In genomic region chr11:78172034-78172747, GRCm38 (mm10) we compare ENCODE assay signal across 12 mouse cellular contexts. TPM values are rescaled to one million over a fixed set of nuclear protein-coding genes. Genes with fewer than 3 reads are reported as not detected.
DNase-seq lines count a peak whose midpoint lies in the region; ATAC-seq and TF ChIP-seq lines count a peak whose summit lies in the region.
"Had no signal": no experiment of that assay in that cellular context is flagged by ENCODE, and none has a peak within 500 bp of the region (broad histone marks: within the 10 kb centered on the region; RNA-seq: fewer than 3 reads in every experiment).

No protein-coding gene starts in this region.

- no peak for TF ChIP-seq EP300 in liver, postnatal 0 days (IDR thresholded peaks at IDR 0.05; ENCODE audit: low read depth)

- peak overlapping the region; percentile 10; the same call in 1 of the 2 replicates for H3K9ac ChIP-seq in hindbrain, embryonic 13.5 days
- no peak overlapping the region for H3K9ac ChIP-seq in hindbrain, embryonic 16.5 days (ENCODE audit: low read depth, low read length)
- H3K9ac ChIP-seq in liver, postnatal 0 days (replicated peaks) = no peak overlapping the region
- H3K9ac ChIP-seq: hindbrain, embryonic 14.5 days; midbrain, embryonic 13.5 days; neural tube, embryonic 13.5 days had no signal

- H3K27me3 ChIP-seq in hindbrain, embryonic 13.5 days = peaks cover 2% of the 10 kb centered on the region; the same call in 1 of the 2 replicates
- H3K27me3 ChIP-seq in hindbrain, embryonic 16.5 days (replicated peaks; ENCODE audit: control insufficient read depth, insufficient read depth, low read length) = no peaks in the 10 kb centered on the region
- H3K27me3 ChIP-seq in liver, postnatal 0 days (ENCODE audit: insufficient read depth, low read length) = no peaks in the 10 kb centered on the region
- H3K27me3 ChIP-seq: neural tube, embryonic 13.5 days had no signal

- H3K4me2 ChIP-seq in hindbrain, embryonic 13.5 days = no peak overlapping the region
- H3K4me2 ChIP-seq in hindbrain, embryonic 16.5 days (ENCODE audit: low read length) = no peak overlapping the region
- H3K4me2 ChIP-seq in liver, postnatal 0 days (ENCODE audit: low read depth, low read length) = no peak overlapping the region
- H3K4me2 ChIP-seq: hindbrain, embryonic 14.5 days; midbrain, embryonic 13.5 days; neural tube, embryonic 13.5 days had no signal

- no peaks in the 10 kb centered on the region for H3K9me3 ChIP-seq in hindbrain, embryonic 13.5 days
- no peaks in the 10 kb centered on the region for H3K9me3 ChIP-seq in hindbrain, embryonic 16.5 days (ENCODE audit: control insufficient read depth, low read length)
- no peaks in the 10 kb centered on the region for H3K9me3 ChIP-seq in liver, postnatal 0 days (ENCODE audit: low read length)
- H3K9me3 ChIP-seq: midbrain, embryonic 13.5 days; neural tube, embryonic 13.5 days had no signal

- TF ChIP-seq CTCF in liver, postnatal 0 days (IDR thresholded peaks at IDR 0.05; ENCODE audit: low read depth) = peak; percentile 61

- H3K4me3 ChIP-seq in hindbrain, embryonic 13.5 days = no peak overlapping the region
- no peak overlapping the region for H3K4me3 ChIP-seq in hindbrain, embryonic 16.5 days (ENCODE audit: low read length)
- no peak overlapping the region for H3K4me3 ChIP-seq in liver, postnatal 0 days (ENCODE audit: low read depth, low read length)
- H3K4me3 ChIP-seq: midbrain, embryonic 13.5 days; neural tube, embryonic 13.5 days had no signal

- no peak for ATAC-seq in hindbrain, embryonic 13.5 days (ENCODE audit: low FRiP score)
- ATAC-seq in hindbrain, embryonic 16.5 days = no peak
- no peak for ATAC-seq in liver, postnatal 0 days
- ATAC-seq: midbrain, embryonic 13.5 days had no signal

- DNase-seq in retina, embryonic 14.5 days (ENCODE audit: low spot score) = peak; percentile 45
- no peak for DNase-seq in retina, postnatal 1 day
- DNase-seq in MN1 (ENCODE audit: low spot score) = peak; percentile 82
- peak; percentile 33 for DNase-seq in liver, postnatal 0 days
- no peak for DNase-seq in T-cell, adult 2 months (ENCODE audit: low spot score)
- no peak for DNase-seq in frontal cortex, postnatal 36 days (ENCODE audit: low spot score in 2 of 2)
- DNase-seq: right cerebral cortex, postnatal 14 days had no signal

- no peak overlapping the region for H3K27ac ChIP-seq in hindbrain, embryonic 13.5 days
- no peak overlapping the region for H3K27ac ChIP-seq in hindbrain, embryonic 16.5 days (ENCODE audit: low read depth, low read length)
- H3K27ac ChIP-seq in liver, postnatal 0 days (ENCODE audit: low read depth) = no peak overlapping the region
- H3K27ac ChIP-seq: hindbrain, embryonic 14.5 days; midbrain, embryonic 13.5 days; neural tube, embryonic 13.5 days had no signal

- 82% methylated on average over 16 of the region's 16 CpGs for WGBS in hindbrain, embryonic 13.5 days
- WGBS in hindbrain, embryonic 16.5 days = 80% methylated on average over 16 of the region's 16 CpGs
- 88% methylated on average over 16 of the region's 16 CpGs for WGBS in liver, postnatal 0 days (ENCODE audit: insufficient replicate concordance)

- H3K4me1 ChIP-seq in hindbrain, embryonic 13.5 days (replicated peaks) = peaks cover 16% of the 10 kb centered on the region
- H3K4me1 ChIP-seq in hindbrain, embryonic 16.5 days (ENCODE audit: control insufficient read depth, insufficient read depth, low read depth, low read length) = peaks cover 6% of the 10 kb centered on the region
- peaks cover 34% of the 10 kb centered on the region for H3K4me1 ChIP-seq in liver, postnatal 0 days (ENCODE audit: insufficient read depth)

- H3K36me3 ChIP-seq in hindbrain, embryonic 13.5 days = 0 out of 2 replicates have a peak, but pooled peaks cover 3% of the 10 kb centered on the region
- H3K36me3 ChIP-seq in hindbrain, embryonic 16.5 days (ENCODE audit: control insufficient read depth, insufficient read depth, low read length) = no peaks in the 10 kb centered on the region
- peaks cover 3% of the 10 kb centered on the region; the same call in 1 of the 2 replicates for H3K36me3 ChIP-seq in liver, postnatal 0 days (replicated peaks; ENCODE audit: insufficient read depth, low read length)
- H3K36me3 ChIP-seq: midbrain, embryonic 13.5 days; neural tube, embryonic 13.5 days had no signal

RNA-seq across cellular contexts. Expression of gene Nek8, which starts 4.3 kb away (rescaled TPM):
- polyA plus RNA-seq in hindbrain, embryonic 13.5 days (2015; fragmentation: Nextera tagmentation; extraction: Ambion mirVana) = 6.6 and 6.7 TPM in 2 replicates
- 7.1 and 7.7 TPM in 2 replicates for polyA plus RNA-seq in hindbrain, embryonic 16.5 days (2015; fragmentation: Nextera tagmentation; extraction: Ambion mirVana)
- 4.9 and 5.4 TPM in 2 replicates for polyA plus RNA-seq in liver, postnatal 0 days (2015; fragmentation: Nextera tagmentation; extraction: Ambion mirVana)

RNA-seq across cellular contexts. Expression of gene Tlcd1, which starts 4.3 kb away (rescaled TPM):
- 7.0 and 8.3 TPM in 2 replicates for polyA plus RNA-seq in hindbrain, embryonic 13.5 days (2015; fragmentation: Nextera tagmentation; extraction: Ambion mirVana)
- 19.7 and 20.1 TPM in 2 replicates for polyA plus RNA-seq in hindbrain, embryonic 16.5 days (2015; fragmentation: Nextera tagmentation; extraction: Ambion mirVana)
- 38.2 and 40.3 TPM in 2 replicates for polyA plus RNA-seq in liver, postnatal 0 days (2015; fragmentation: Nextera tagmentation; extraction: Ambion mirVana)

RNA-seq across cellular contexts. Expression of gene Traf4, which starts 6.8 kb away (rescaled TPM):
- 125 and 127 TPM in 2 replicates for polyA plus RNA-seq in hindbrain, embryonic 13.5 days (2015; fragmentation: Nextera tagmentation; extraction: Ambion mirVana)
- 80.1 and 97.4 TPM in 2 replicates for polyA plus RNA-seq in hindbrain, embryonic 16.5 days (2015; fragmentation: Nextera tagmentation; extraction: Ambion mirVana)
- polyA plus RNA-seq in liver, postnatal 0 days (2015; fragmentation: Nextera tagmentation; extraction: Ambion mirVana) = 15.3 and 18.9 TPM in 2 replicates

RNA-seq across cellular contexts. Expression of gene Rpl23a, which starts 11.2 kb away (rescaled TPM):
- 913 and 965 TPM in 2 replicates for polyA plus RNA-seq in hindbrain, embryonic 13.5 days (2015; fragmentation: Nextera tagmentation; extraction: Ambion mirVana)
- polyA plus RNA-seq in hindbrain, embryonic 16.5 days (2015; fragmentation: Nextera tagmentation; extraction: Ambion mirVana) = 662 and 677 TPM in 2 replicates
- polyA plus RNA-seq in liver, postnatal 0 days (2015; fragmentation: Nextera tagmentation; extraction: Ambion mirVana) = 732 and 758 TPM in 2 replicates

RNA-seq across cellular contexts. Expression of gene Rab34, which starts 16.0 kb away (rescaled TPM):
- 53.2 TPM in 2 replicates for polyA plus RNA-seq in hindbrain, embryonic 13.5 days (2015; fragmentation: Nextera tagmentation; extraction: Ambion mirVana)
- 57.3 and 60.3 TPM in 2 replicates for polyA plus RNA-seq in hindbrain, embryonic 16.5 days (2015; fragmentation: Nextera tagmentation; extraction: Ambion mirVana)
- 26.6 and 28.9 TPM in 2 replicates for polyA plus RNA-seq in liver, postnatal 0 days (2015; fragmentation: Nextera tagmentation; extraction: Ambion mirVana)

Comparison
In these comparisons a context has a peak if more than half of its experiments do, and no peak if none do; other contexts are left out.
1. DNase-seq: peak in retina, embryonic 14.5 days (single experiment), MN1 (single experiment) and liver, postnatal 0 days (single experiment); none in retina, postnatal 1 day (single experiment), T-cell, adult 2 months (single experiment) and frontal cortex, postnatal 36 days (0 of 2).